Mouse (Mus musculus) retina, adult 2 months (tissue): ENCODE measurements around the gene Lyrm7.

Experiments
- DNase-seq: peaks from one replicate; pipeline ENCODE4 v3.0.0-alpha.2; 2012; ENCODE audit warnings: low read depth, low spot score

The Lyrm7 gene

GRCm38 (mm10) chr11:54845470-54846442, 15.0 kb downstream of the Lyrm7 start:
- DNase-seq, result no peak

GRCm38 (mm10) chr11:54844959-54845358, 15.8 kb downstream of the Lyrm7 start:
- no peak for DNase-seq

- no peak for DNase-seq
Observed at GRCm38 (mm10) chr11:54844424-54844823, 16.3 kb downstream of the Lyrm7 start.

- no peak for DNase-seq
Observed at GRCm38 (mm10) chr11:54840891-54841290, 19.8 kb downstream of the Lyrm7 start.

GRCm38 (mm10) chr11:54839696-54840095, 21.0 kb downstream of the Lyrm7 start:
- DNase-seq, result no peak

- DNase-seq, result no peak
Observed at GRCm38 (mm10) chr11:54836106-54836505, 24.6 kb downstream of the Lyrm7 start.

- DNase-seq, result no peak
Observed at GRCm38 (mm10) chr11:54834596-54834995, 26.1 kb downstream of the Lyrm7 start.

- DNase-seq, result no peak
Observed at GRCm38 (mm10) chr11:54833833-54834232, 26.9 kb downstream of the Lyrm7 start.

- DNase-seq, result no peak
Observed at GRCm38 (mm10) chr11:54826819-54827218, 33.9 kb downstream of the Lyrm7 start.

GRCm38 (mm10) chr11:54825774-54826173, 34.9 kb downstream of the Lyrm7 start:
- no peak for DNase-seq

GRCm38 (mm10) chr11:54823467-54823866, 37.2 kb downstream of the Lyrm7 start:
- DNase-seq, result no peak

- no peak for DNase-seq
Observed at GRCm38 (mm10) chr11:54819489-54819888, 41.2 kb downstream of the Lyrm7 start.

- no peak for DNase-seq
Observed at GRCm38 (mm10) chr11:54817449-54817848, 43.3 kb downstream of the Lyrm7 start.

GRCm38 (mm10) chr11:54815659-54816058, 45.1 kb downstream of the Lyrm7 start:
- no peak for DNase-seq

GRCm38 (mm10) chr11:54812812-54813516, 47.8 kb downstream of the Lyrm7 start:
- DNase-seq, result no peak

GRCm38 (mm10) chr11:54812314-54812713, 48.4 kb downstream of the Lyrm7 start:
- DNase-seq, result no peak

GRCm38 (mm10) chr11:54811054-54811453, 49.7 kb downstream of the Lyrm7 start:
- no peak for DNase-seq

GRCm38 (mm10) chr11:54809582-54809981, 51.1 kb downstream of the Lyrm7 start:
- no peak for DNase-seq

- DNase-seq, result no peak
Observed at GRCm38 (mm10) chr11:54808177-54808576, 52.5 kb downstream of the Lyrm7 start.

- no peak for DNase-seq
Observed at GRCm38 (mm10) chr11:54807669-54808068, 53.0 kb downstream of the Lyrm7 start.

- DNase-seq, result no peak
Observed at GRCm38 (mm10) chr11:54806891-54807290, 53.8 kb downstream of the Lyrm7 start.

- no peak for DNase-seq
Observed at GRCm38 (mm10) chr11:54805196-54805595, 55.5 kb downstream of the Lyrm7 start.

- DNase-seq, result no peak
Observed at GRCm38 (mm10) chr11:54802621-54803020, 58.1 kb downstream of the Lyrm7 start.
